Mouse (Mus musculus) embryo, embryonic 11 days (tissue): ENCODE results near the gene Mctp1.
"Not testable (repeated sequence)": the region's sequence is repeated elsewhere in the genome, so short reads cannot be mapped to it uniquely, and the experiment has no call there.

Source experiments
- DNase-seq: peaks from one replicate; pipeline ENCODE4 v3.0.0-alpha.2; 2015

The Mctp1 gene

DNA sequence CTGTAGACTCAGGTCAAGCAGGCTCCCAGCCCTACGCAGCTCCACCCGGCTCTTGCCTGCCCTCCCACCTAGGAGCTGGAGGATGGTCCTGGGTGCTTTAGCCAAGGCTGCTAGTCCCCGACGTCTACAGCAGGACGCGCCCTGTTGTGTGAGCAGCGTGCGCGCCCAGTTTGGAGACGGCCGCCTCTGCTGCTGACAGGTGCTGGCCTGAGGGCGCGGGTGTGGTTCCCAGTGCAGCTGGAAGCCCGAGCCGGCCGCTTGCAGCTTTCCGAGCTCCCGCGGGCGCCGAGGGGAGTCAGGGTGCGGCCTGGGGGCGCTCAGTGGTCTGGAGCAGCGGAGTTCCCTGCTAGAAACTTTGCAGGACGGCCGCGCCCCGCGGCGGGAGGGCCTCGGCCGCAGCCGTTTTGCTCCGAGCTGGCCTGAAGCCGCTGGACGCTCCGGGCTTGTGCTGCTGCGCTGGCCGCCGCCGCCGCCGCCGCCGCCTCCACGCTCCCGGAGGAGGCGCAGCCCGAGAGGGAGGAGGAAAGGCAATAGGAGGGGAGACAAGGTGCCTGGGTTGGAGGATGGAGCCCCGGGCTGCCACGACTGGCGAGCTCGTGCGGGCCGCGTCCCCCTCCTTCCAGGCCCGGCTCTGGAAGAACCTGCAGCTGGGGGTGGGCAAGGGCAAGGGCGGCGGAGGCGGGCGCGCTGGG, at the start of gene Mctp1:
Gene Mctp1 (plus strand): TSS at position 564 of the 692 bp plus-strand sequence.
- peak; percentile 80 for DNase-seq

DNA sequence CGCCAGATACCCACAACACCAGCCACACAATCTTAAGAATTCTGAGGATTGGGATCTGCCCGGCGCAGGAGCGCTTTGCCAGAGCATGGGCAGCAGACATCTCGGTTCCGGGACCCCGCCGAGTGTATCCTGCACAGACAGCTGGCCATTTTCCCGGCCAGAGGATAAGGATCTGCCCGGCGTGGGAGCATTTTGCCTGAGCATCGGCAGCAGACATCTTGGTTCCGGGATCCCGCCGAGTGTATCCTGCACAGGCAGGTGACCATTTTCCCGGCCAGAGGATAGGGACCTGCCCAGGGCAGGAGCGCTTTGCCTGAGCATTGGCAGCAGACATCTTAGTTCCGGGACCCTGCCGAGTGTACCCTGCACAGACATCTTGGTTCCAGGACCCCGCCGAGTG, 38.4 kb upstream of the Mctp1 start:
- not testable (repeated sequence) for DNase-seq

DNA sequence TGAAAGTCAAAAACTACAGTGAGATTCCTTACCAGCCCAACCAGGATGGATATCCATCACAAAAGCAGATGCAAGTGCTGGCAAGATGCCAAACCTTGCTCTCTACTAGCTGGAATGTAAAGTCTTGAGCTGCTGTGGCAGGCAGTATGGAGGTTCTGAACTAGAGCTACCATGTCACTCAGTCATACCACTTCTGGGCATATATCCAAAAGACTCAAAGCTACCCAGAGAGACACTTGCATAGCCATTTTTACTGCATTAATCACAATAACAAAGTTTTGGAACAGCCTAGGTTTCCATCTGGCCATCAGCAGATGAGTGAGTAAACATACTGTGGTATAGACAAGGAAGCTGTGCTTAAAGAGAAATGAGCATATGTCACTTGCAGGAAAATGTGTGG, 25.6 kb upstream of the Mctp1 start:
- DNase-seq, result peak; percentile 3

DNA sequence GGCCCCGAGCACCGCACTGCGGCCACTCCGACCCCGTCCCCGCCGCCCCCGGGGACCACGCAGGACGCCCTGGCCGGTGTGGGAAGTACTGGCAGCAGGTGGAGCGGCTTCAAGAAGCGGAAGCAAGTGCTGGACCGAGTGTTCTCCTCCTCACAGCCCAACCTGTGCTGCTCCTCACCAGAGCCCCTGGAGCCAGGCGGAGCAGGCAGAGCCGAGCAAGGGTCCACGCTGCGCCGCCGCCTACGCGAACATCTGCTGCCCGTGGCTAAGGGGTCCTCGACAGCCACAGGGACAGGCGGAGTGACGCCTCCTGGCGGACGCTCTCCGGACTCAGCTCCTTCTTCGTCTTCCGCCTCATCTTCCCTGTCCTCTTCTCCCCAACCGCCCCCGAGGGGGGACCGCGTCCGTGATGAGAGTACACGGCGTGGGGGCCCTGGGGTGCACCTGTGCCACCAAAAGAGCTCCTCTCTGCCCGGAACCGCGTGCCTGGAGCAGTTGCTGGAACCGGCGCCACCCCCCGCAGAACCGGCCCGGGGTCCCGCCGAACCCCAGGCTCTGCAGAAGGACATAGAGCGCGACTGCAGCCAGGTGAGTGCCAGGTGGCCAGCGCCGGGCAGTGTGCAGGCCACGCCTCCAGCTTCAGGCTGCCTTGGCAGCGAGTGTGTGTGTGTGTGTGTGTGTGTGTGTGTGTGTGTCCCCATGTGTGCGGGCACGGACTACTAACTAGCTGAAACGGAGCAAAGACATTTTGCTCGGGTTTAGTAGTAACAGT, 515 bp downstream of the Mctp1 start:
- peak; percentile 76 for DNase-seq

DNA sequence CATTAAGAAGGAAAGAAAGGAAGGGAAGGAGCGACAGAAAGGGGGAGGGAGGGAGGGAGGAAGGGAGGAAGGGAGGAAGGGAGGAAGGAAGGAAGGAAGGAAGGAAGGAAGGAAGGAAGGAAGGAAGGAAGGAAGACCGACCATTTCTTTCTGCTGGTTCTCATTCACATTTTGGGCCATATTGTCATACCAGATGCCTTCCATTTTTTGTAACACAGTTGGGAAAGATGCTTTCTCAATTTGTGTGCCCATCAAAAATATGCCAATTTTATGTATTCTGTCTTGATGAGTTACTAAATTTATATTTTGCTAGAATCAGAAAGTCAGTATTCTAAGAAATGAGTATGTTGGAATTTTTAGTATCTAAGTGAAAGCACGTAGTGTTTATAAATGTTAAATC, 4.3 kb downstream of the Mctp1 start:
- DNase-seq, result no peak

DNA sequence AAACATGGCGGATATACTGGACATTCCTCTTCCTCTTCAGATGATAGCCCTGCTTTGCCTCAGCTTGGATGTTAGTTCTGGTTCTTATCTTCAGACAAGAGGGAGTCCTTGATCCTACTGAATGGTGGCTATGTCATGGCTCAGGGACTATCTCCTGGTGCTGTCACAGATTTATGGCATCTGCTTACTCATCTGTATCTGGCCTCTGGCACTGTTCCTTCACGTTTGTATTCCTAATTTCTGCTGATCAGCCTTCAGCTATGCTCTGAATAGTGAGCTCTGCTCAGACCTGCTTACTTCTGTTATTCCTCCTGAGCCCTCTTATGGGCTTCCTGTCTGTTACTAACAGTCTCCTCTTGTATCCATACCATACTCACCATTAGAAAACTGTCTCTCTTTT, 7.6 kb downstream of the Mctp1 start:
- DNase-seq, result no peak

DNA sequence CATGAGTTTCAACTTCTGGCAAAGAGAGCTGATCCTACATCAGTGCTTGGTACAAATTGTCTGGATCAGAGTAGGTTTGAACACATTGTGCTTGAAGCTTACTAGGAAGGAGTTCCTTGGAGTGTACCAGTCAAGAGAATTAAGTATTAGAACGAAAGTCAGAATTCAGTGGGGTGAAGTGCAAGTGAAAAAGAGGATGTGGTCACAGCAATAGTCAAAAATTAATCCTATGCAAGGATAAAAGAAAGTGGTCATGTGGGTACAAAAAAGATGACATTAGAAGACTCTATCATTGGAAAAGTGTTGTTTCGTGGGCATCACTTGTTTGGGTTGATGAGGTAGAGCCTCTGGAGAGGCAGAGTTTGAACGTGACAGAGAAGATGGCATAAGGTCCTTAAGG, 8.8 kb downstream of the Mctp1 start:
- DNase-seq, result no peak

DNA sequence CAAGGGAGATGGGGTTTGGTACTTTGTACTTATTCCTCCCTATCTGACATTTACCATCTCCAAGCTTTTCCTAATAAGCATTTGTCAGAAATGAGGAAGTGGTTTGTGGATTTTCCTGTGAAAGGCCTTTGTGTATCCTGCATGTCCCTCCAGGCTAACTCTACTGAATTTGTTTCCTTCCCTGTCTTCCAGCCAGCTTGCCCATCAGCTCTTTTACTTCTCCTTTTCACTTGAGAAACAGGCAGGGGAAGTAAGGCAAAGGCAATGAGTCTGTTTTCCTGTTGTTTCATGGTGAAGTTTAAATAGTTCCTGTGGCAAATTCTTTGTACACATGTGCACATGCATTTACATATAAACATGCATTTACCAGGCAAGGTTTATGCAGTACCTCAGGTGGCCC, 11.6 kb downstream of the Mctp1 start:
- no peak for DNase-seq

DNA sequence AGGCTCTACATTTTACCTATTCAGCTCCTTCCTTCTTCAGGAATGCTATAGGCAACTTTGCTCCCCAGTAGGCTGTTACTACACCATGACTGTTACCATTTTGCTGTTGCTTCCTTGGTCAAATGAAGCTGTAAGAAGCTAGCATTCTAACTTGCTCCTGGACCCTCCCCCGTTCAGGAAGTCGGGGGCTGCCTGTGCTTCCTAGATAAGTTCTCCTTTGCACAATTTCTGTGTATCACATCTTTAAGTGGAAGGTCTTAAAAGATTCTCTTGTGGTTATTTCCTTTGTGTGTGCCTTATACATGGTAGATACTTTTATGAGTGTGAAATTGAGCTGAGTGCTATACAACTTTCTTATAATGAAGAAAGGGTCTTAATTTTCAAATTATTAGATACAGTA, 25.0 kb downstream of the Mctp1 start:
- DNase-seq, result no peak

DNA sequence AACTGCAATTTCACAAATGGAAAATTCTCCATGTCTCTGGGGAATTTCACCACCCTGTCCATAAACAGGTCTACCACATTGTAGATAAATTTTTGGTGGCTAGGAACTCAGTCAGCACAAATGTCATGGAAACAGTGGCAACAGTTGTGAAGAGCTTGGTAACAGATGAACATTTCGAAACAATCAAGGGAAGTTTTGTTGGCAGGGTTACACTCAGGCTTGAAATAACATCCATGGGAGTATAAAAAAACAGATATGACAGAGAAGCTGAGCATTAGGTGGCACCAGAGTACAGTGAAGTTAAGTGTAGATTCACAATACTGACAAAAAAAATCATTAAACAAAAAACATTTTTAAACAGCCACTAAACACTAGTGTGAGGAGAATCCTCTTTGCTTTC, 26.3 kb downstream of the Mctp1 start:
- no peak for DNase-seq

DNA sequence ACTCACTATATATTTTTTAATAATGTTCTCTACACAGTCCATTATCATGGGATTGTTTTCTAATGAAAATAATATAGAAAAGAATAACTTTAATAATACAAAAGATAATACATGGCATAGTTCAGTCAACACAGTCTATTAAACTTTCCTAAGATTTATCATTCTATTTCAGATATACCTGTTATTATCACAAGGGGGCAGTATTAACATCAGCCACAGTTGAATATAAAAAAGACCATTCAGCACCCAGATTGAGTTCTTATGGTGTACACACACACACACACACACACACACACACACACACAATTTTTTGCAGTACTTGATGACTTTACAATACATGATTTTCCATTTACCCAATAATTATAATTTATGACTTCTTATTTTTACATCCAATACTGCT, 31.0 kb downstream of the Mctp1 start:
- DNase-seq, result peak; percentile 4

DNA sequence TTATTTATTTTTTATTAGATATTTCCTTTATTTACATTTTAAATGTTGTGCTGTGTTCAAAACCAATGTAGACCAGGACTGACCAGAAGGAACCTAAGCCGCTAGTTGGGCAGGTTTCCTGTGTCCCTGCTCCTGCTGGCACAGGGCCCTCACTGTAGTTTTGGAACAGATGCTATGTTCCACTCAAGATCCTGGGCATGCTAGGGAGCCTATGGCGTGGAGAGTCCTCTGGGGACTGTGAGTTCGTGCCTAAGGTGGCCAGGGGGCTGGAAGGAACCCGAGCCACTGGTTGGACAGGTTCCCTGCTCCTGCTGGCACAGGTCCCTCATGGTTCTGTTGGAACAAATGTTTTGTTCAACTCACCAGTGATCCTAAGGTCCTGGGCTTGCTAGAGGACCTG, 35.8 kb downstream of the Mctp1 start:
- DNase-seq, result no peak

DNA sequence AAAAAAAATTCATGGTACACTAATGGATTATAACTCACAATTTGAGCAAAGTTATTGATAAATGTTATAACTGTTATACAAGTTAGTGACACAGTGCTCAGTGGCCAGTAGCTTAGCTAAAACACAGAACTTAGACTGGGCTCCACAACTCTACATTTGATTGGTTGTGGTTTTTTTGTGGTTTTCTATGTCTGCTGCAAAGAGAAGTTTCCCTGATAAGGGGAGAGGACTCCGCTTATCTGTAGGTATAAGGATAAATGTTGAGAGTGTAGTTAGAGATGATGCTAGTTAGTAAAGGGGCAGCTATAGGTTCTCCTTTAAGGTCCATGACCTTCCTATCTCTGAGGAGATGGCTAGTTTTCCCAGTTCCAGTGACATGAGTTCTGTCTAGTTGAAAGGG, 36.7 kb downstream of the Mctp1 start:
- DNase-seq, result no peak

DNA sequence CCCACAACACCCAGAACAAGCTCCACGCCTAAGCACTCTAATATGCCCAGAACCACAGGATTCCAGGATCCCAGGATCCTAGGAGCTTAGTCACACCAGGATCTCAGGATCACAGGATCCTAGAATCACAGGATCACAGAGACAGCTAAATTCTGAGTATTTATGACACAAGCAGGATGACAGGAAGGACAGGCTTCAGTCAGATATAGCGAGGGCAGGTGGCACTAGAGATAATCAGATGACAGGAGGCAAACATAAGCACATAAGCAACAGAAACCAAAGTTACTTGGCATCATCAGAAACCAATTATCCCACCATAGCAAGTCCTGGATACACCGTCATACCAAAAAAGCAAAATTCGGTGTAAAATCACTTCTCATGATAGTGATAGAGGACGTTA, 37.8 kb downstream of the Mctp1 start:
- no peak for DNase-seq

DNA sequence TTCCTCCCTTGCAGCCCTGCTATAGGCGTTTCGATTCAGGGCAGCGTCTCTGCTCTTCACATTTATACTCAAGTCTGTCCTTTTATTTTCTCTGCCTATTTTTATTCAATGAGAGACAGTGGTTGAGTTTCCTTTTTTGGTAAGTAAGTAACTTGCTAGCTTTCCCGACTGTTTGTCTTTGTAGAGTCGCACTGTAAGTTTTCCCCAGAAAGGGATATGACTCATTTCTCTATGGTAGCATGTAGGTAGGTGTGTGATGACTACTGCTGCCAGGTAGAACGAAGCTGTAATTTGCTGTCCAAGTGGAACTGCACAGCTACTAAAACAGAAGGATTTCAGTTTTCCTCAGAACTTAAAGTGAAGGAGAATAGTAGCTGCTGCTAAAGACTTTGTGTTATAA, 45.1 kb downstream of the Mctp1 start:
- DNase-seq, result no peak

DNA sequence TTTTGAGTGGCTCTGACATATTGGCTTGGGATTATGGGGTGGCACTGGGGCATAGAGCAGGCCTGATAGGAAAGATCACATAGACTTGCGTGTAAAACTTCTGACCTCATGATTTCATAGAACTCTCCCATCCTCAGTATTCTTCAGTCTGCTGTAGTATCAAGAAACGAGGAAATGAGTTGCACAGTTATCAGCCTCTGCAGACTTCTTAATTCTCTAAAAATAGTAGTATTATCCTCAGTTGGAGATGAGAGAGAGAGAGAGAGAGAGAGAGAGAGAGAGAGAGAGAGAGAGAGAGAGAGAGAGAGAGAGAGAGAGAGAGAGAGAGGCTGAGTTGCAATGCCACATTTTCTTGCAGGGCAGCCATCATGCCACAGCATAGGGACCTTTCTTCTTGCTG, 45.6 kb downstream of the Mctp1 start:
- no peak for DNase-seq

DNA sequence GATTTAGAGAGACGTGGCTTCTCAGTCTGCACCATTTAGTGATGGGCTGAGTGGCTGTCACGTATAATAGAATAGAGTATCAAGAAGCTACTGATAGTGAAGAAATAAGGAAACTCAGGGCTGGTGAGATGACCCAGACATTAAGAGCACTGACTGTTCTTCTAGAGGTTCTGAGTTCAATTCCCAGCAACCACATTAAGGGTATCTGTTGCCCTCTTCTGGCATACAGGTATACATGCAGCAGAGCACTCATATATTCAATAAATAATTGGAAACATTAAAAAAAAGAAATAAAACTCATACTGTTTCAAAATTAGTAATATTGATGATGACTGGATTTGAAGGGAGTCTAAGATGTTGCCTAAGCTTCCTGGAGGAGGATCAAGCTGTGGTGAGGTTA, 47.6 kb downstream of the Mctp1 start:
- DNase-seq, result no peak

DNA sequence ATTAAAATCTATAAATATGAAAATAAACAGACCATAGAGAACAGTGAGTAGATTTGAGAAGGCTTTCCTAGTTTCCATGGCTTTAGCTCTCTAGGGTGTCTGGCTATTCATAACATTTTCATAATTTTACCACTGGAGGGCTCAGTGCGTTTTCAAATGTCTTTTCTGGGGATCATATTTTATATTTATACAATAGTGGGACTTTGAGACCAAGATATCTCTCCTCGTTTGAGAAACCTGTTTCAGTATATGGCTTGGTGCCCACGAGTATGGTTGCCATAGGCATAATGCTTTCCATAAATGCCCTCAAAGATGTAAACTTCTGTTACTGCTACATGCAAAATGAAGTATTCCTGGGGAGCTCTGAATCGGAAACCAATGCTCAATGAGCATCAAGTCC, 49.1 kb downstream of the Mctp1 start:
- no peak for DNase-seq

DNA sequence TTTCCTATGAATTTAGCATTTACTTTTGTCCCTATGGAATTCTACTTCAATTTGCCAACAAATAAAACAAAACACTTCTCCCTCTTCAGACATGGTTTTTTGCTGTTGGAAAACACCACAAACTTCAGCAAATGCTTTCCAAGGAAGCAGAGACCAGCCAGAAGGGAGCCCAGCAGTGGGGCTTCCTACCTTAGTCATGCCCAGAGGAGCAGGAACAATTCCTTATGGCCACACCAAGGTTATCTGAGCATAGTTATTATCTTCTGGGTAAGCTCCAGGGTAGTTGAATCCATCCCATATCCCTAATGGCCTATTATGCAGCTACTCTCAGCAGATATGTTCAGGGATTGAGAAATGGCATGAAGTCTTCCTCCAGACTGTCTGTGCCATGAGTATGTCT, 52.1 kb downstream of the Mctp1 start:
- no peak for DNase-seq

DNA sequence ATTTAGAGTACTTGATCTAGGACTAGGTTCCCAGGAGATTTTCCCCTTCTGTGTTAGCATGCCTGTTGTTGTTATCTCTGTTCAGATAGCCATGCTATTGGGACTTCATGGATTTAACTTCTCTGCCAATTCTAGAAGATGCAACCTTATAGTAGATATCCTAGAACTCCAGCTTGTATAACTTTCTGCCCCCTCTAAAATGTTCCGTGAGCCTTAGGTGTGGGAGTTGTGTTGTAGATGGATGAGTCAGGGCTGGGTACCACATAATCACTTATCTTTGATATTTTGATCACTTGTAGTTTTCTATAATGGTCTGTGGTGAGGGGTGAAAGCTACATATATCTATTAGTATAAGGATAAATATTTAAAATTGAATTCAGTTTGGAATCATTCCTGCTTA, 54.4 kb downstream of the Mctp1 start:
- no peak for DNase-seq

DNA sequence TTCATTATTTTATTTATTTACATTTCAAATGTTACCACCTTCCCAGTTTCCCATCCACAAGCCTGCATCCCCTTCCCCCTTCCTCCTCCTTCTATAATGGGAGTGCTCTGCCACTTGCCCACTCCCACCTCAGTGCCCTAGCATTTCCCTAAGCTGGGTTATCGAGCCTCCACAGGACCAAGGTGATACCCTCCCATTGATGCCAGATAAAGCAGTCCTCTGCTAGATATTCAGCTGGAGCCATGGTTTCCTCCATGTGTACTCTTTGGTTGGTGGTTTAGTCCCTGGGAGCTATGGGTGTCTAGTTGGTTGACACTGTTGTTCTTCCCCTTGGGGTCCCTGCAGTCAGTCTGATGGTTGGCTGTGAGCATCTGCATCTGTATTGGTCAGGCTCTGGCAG, 61.7 kb downstream of the Mctp1 start:
- DNase-seq, result no peak

DNA sequence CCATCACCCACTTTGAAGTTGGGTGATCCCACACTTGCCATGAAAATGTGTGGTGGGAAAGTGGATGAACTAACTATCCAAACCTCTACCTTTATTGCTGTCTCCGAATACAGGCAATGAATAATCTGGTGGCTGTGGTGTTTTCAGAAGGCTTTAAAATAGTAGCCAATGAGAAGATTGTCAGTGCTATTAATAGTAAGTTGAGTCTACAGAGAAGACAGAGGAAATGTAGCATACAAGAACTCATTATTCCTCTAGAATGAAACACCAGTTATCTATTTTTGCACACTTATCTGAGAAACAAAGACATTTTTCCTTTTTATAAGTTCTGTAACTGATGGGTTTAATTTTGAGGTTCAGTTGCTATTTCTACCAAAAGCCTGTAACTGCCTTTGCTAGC, 63.2 kb downstream of the Mctp1 start:
- DNase-seq, result no peak

DNA sequence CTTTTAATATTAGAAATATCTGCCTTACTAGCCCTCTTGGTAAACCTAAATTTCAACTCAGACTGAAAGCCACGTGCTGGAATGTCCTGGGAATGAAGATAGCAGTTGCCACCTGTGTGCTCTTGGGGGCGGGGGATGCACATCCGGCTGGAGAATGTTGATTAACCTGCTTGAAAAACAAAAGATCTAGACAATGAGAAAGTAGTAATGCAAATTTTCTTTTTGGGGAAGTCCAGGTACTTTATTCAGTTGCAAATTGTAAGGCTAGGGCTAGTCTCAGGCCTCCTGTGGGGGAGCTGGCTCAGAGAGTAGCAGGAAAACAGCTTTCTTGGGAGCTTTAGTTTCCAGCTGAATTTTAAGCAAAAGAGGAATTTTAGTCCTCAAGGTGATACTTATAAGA, 67.2 kb downstream of the Mctp1 start:
- not testable (repeated sequence) for DNase-seq

DNA sequence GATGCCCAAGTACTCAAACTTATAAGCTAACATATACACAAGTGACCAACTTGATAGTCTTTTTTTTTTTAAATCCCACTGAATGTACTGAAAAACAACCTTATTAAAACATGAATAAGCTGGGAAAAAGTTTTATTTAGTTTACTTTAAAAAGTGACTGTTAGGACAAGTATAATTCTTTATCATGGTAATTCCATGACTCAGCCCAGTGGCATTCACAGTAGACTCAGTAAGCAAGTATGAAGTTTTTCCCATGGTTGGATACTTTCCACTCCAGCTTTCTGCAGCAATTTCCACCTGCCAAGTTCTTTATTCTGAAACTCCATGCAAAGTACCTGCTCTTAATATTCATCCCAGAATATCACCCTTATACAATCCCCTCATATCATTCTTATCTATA, 97.3 kb downstream of the Mctp1 start:
- DNase-seq, result no peak

DNA sequence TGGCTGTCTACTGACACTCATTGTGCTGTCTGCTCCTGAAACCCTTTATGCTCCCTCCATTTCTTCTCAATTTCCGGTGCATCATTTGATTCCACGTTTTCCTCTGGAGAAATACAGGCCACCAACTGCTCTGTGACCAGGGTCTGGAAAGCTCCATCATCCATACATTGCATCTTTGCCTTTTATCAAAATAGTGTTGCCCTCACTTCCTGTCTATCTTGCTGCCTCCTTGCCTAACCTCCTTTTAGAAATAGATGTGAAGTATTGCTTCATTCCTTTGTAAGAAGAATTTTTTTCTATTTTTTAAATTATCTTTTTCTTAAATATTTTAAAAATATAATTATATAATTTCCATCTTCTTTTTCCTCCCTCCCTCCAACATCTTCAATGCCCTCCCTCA, 98.7 kb downstream of the Mctp1 start:
- DNase-seq, result no peak
